In the genomic region with DNA sequence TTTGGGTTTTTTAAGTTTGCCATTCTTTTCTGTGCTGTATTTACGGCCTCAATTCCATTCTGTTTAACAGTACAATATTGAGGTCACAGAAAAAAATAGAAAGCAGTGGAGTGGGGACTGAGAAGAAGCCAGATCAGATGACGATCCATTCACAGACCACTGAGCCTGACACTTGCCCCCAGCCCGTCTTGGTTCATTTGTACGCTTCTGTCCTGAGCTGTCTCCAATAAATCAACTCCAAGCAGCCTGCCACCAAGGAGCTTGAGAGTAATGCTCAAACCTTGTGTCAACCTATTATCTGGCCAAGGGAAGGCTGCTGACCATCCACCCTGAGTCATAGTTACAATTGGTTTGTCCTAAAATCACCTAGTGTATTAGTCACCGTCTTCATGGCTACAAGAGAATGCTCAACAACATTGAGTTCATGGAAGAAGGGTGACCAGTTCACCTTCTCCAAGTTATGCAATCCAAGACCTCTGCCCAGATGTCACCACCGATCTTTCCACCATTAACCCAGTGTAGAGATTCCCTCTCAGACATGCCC, we compare ENCODE assay signal across 33 mouse cellular contexts. TPM values are rescaled to one million over a fixed set of nuclear protein-coding genes. Genes with fewer than 3 reads are reported as not detected.
DNase-seq lines count a peak whose midpoint lies in the region; ATAC-seq and TF ChIP-seq lines count a peak whose summit lies in the region.
"Had no signal": no experiment of that assay in that cellular context is flagged by ENCODE, and none has a peak within 500 bp of the region (broad histone marks: within the 10 kb centered on the region; RNA-seq: fewer than 3 reads in every experiment).

No protein-coding gene starts in this region.

- 0 out of 2 replicates have a peak overlapping the region, but pooled peaks have one; percentile 20 for H3K27ac ChIP-seq in intestine, embryonic 15.5 days
- peak overlapping the region; percentile 80 for H3K27ac ChIP-seq in small intestine, adult 2 months (ENCODE audit: insufficient read depth, low read depth, low read length)
- H3K27ac ChIP-seq in forebrain, embryonic 12.5 days, result no peak overlapping the region
- H3K27ac ChIP-seq: forebrain, embryonic 15.5 days; heart, adult 2 months; hindbrain, embryonic 10.5 days; hindbrain, embryonic 15.5 days; limb, embryonic 12.5 days; liver, embryonic 15.5 days; midbrain, embryonic 10.5 days; midbrain, embryonic 15.5 days; neural tube, embryonic 15.5 days had no signal

- H3K4me2 ChIP-seq in intestine, embryonic 15.5 days (replicated peaks), result no peak overlapping the region; the same call in 1 of the 2 replicates
- no peak overlapping the region for H3K4me2 ChIP-seq in forebrain, embryonic 12.5 days
- H3K4me2 ChIP-seq: forebrain, embryonic 15.5 days; hindbrain, embryonic 15.5 days; limb, embryonic 12.5 days; liver, embryonic 15.5 days; lung, embryonic 14.5 days; midbrain, embryonic 15.5 days; neural tube, embryonic 15.5 days had no signal

- no peak for TF ChIP-seq CTCF in C2C12 (IDR thresholded peaks at IDR 0.05; ENCODE audit: control insufficient read depth, insufficient read depth, insufficient read length)
- no peak for TF ChIP-seq CTCF in small intestine, adult 2 months (IDR thresholded peaks at IDR 0.05; ENCODE audit: extremely low read depth, insufficient read length, insufficient replicate concordance, low read depth, low read length)

- ATAC-seq in intestine, embryonic 15.5 days, result no peak
- no peak for ATAC-seq in forebrain, embryonic 12.5 days (ENCODE audit: low FRiP score)
- ATAC-seq: forebrain, embryonic 15.5 days; inflammation-experienced regulatory T-cells, adult 6 months; midbrain, embryonic 15.5 days had no signal

- no peaks in the 10 kb centered on the region for H3K27me3 ChIP-seq in C2C12 (ENCODE audit: control insufficient read depth, insufficient read depth, insufficient read length)
- H3K27me3 ChIP-seq in intestine, embryonic 15.5 days (replicated peaks), result no peaks in the 10 kb centered on the region
- H3K27me3 ChIP-seq in small intestine, adult 2 months (ENCODE audit: control insufficient read depth, insufficient read depth, low read length), result no peaks in the 10 kb centered on the region
- H3K27me3 ChIP-seq in forebrain, embryonic 12.5 days, result no peaks in the 10 kb centered on the region
- H3K27me3 ChIP-seq: forebrain, embryonic 15.5 days; hindbrain, embryonic 15.5 days; limb, embryonic 12.5 days; liver, embryonic 15.5 days; midbrain, embryonic 15.5 days; neural tube, embryonic 15.5 days had no signal

- H3K4me3 ChIP-seq in C2C12 (ENCODE audit: insufficient read depth, poor library complexity, severe bottlenecking), result no peak overlapping the region
- H3K4me3 ChIP-seq in intestine, embryonic 15.5 days (replicated peaks), result no peak overlapping the region
- peak overlapping the region; percentile 17 for H3K4me3 ChIP-seq in small intestine, adult 2 months (ENCODE audit: low read depth, low read length)
- H3K4me3 ChIP-seq in forebrain, embryonic 12.5 days (replicated peaks), result no peak overlapping the region
- H3K4me3 ChIP-seq: forebrain, embryonic 15.5 days; heart, adult 2 months; hindbrain, embryonic 10.5 days; hindbrain, embryonic 15.5 days; limb, embryonic 12.5 days; liver, embryonic 15.5 days; midbrain, embryonic 10.5 days; midbrain, embryonic 15.5 days; neural tube, embryonic 15.5 days had no signal

- H3K4me1 ChIP-seq in intestine, embryonic 15.5 days (replicated peaks), result peaks cover 8% of the 10 kb centered on the region; the same call in 1 of the 2 replicates
- H3K4me1 ChIP-seq in small intestine, adult 2 months (ENCODE audit: control insufficient read depth, insufficient read depth, insufficient read length, low read length), result peaks cover 22% of the 10 kb centered on the region
- peaks cover 5% of the 10 kb centered on the region; the same call in 1 of the 2 replicates for H3K4me1 ChIP-seq in forebrain, embryonic 12.5 days
- H3K4me1 ChIP-seq: forebrain, embryonic 15.5 days; hindbrain, embryonic 15.5 days; midbrain, embryonic 15.5 days; neural tube, embryonic 15.5 days had no signal

- TF ChIP-seq POLR2A in small intestine, adult 2 months (IDR thresholded peaks at IDR 0.05; ENCODE audit: low read depth, low read length), result no peak

- H3K9ac ChIP-seq in intestine, embryonic 15.5 days, result no peak overlapping the region
- H3K9ac ChIP-seq in forebrain, embryonic 12.5 days, result no peak overlapping the region
- H3K9ac ChIP-seq: forebrain, embryonic 15.5 days; hindbrain, embryonic 15.5 days; limb, embryonic 12.5 days; liver, embryonic 15.5 days; lung, embryonic 14.5 days; midbrain, embryonic 15.5 days; neural tube, embryonic 15.5 days had no signal

- H3K9me3 ChIP-seq in intestine, embryonic 15.5 days, result no peaks in the 10 kb centered on the region
- no peaks in the 10 kb centered on the region for H3K9me3 ChIP-seq in forebrain, embryonic 12.5 days
- H3K9me3 ChIP-seq: forebrain, embryonic 15.5 days; G1E; hindbrain, embryonic 10.5 days; hindbrain, embryonic 15.5 days; limb, embryonic 12.5 days; liver, embryonic 15.5 days; midbrain, embryonic 10.5 days; midbrain, embryonic 15.5 days; neural tube, embryonic 15.5 days had no signal

- no peak overlapping the region for H3ac ChIP-seq in C2C12 (ENCODE audit: control insufficient read depth, insufficient read length, low read depth)

- H3K79me3 ChIP-seq in C2C12 (ENCODE audit: low read depth), result no peaks in the 10 kb centered on the region

- 74% methylated on average over 6 of the region's 6 CpGs for WGBS in intestine, embryonic 15.5 days
- WGBS in small intestine, adult 2 months, result 74% methylated on average over 6 of the region's 6 CpGs
- WGBS in forebrain, embryonic 12.5 days, result 82% methylated on average over 6 of the region's 6 CpGs

- H3K36me3 ChIP-seq in C2C12 (ENCODE audit: control insufficient read depth, insufficient read depth), result no peaks in the 10 kb centered on the region
- H3K36me3 ChIP-seq in intestine, embryonic 15.5 days, result no peaks in the 10 kb centered on the region
- H3K36me3 ChIP-seq in small intestine, adult 2 months (ENCODE audit: control insufficient read depth, insufficient read depth, low read length), result peaks cover 7% of the 10 kb centered on the region; the same call in 1 of the 2 replicates
- H3K36me3 ChIP-seq in forebrain, embryonic 12.5 days (replicated peaks), result no peaks in the 10 kb centered on the region
- H3K36me3 ChIP-seq: forebrain, embryonic 15.5 days; G1E; hindbrain, embryonic 10.5 days; hindbrain, embryonic 15.5 days; limb, embryonic 12.5 days; liver, embryonic 15.5 days; midbrain, embryonic 10.5 days; midbrain, embryonic 15.5 days; neural tube, embryonic 15.5 days had no signal

- no peaks in the 10 kb centered on the region for H3K79me2 ChIP-seq in C2C12 (ENCODE audit: control insufficient read depth, insufficient read depth)

- peak; percentile 33 for DNase-seq in kidney, adult 9 months
- no peak for DNase-seq in kidney, adult 18-20 months
- no peak for DNase-seq in cerebellum, postnatal 36 days
- DNase-seq: adrenal gland, adult 2 months; adrenal gland, postnatal 36 days; cerebellum, adult 18-20 months; gastrocnemius, postnatal 36 days; heart, adult 2 months; heart, postnatal 14 days; layer of hippocampus, adult 9-11 months; lung, postnatal 14 days; right cerebral cortex, postnatal 14 days; thymus, adult 18-20 months; thymus, postnatal 25 days had no signal

TF ChIP-seq in C2C12, 6 proteins besides CTCF, POLR2A, EP300 and RAD21:
- TF ChIP-seq CEBPB (IDR thresholded peaks at IDR 0.05; ENCODE audit: low read depth), result peak; percentile 77
- TF ChIP-seq MYOG (IDR thresholded peaks at IDR 0.05; ENCODE audit: control insufficient read depth, extremely low read depth, insufficient read length), result no peak
TF ChIP-seq in C2C12: peak in this region for 1.

RNA-seq across cellular contexts. Expression of a gene that starts 4.0 kb away (rescaled TPM):
- polyA plus RNA-seq in C2C12 (2012; fragmentation: generic; extraction: Trizol), result not detected
- 28.1 and 30.2 TPM in 2 replicates for polyA plus RNA-seq in intestine, embryonic 15.5 days (2015; fragmentation: Nextera tagmentation; extraction: Ambion mirVana)
- polyA plus RNA-seq in small intestine, adult 2 months (2012; rRNA removed), result 13.8 and 41.7 TPM in 2 replicates
- polyA plus RNA-seq in forebrain, embryonic 12.5 days (2016; fragmentation: Nextera tagmentation; extraction: Ambion mirVana), result not detected in 2 replicates
- polyA plus RNA-seq: adrenal gland, adult 2 months; brain, embryonic 14.5 days; embryonic facial prominence, embryonic 11.5 days; forebrain, embryonic 15.5 days; frontal cortex, adult 2 months; G1E; heart, adult 2 months; heart, embryonic 14.5 days; hindbrain, embryonic 10.5 days; hindbrain, embryonic 15.5 days; inflammation-experienced regulatory T-cells, adult 6 months; limb, embryonic 12.5 days; lung, embryonic 14.5 days; midbrain, embryonic 10.5 days; midbrain, embryonic 15.5 days; neural tube, embryonic 15.5 days had no signal

RNA-seq across cellular contexts. Expression of a gene that starts 12.8 kb away (rescaled TPM):
- polyA plus RNA-seq in C2C12 (2012; fragmentation: generic; extraction: Trizol), result 1.5 TPM
- 2.4 and 2.6 TPM in 2 replicates for polyA plus RNA-seq in intestine, embryonic 15.5 days (2015; fragmentation: Nextera tagmentation; extraction: Ambion mirVana)
- polyA plus RNA-seq in small intestine, adult 2 months (2012; rRNA removed), result 4.3 and 17.0 TPM in 2 replicates
- polyA plus RNA-seq in forebrain, embryonic 12.5 days (2016; fragmentation: Nextera tagmentation; extraction: Ambion mirVana), result 1.1 and 1.3 TPM in 2 replicates

Comparison
In these comparisons a context has a peak if more than half of its experiments do, and no peak if none do; other contexts are left out.
1. RNA of a gene that starts 4.0 kb away (polyA plus RNA-seq): 13.8 to 41.7 TPM in small intestine, adult 2 months and 28.1 to 30.2 TPM in intestine, embryonic 15.5 days; not detected in C2C12 (single experiment) and not detected in forebrain, embryonic 12.5 days; every median in the first group is over 10 times any median in the second.